Mouse (Mus musculus): ENCODE results near the gene Klhdc8a. TPM values are rescaled to one million over a fixed set of nuclear protein-coding genes. Genes with fewer than 3 reads are reported as not detected.

Gene Klhdc8a
- polyA plus RNA-seq, 2 experiments from 2014 or later, result 0.07 TPM; not detected in 1

GRCm38 (mm10) chr1:132317894-132318863 lies 19.8 kb downstream of the Klhdc8a start:
- no peak for ATAC-seq

- ATAC-seq, result no peak
Measured at GRCm38 (mm10) chr1:132319242-132319641, 20.8 kb downstream of the Klhdc8a start.

GRCm38 (mm10) chr1:132321821-132322580 lies 23.6 kb downstream of the Klhdc8a start:
- ATAC-seq, result no peak

GRCm38 (mm10) chr1:132322711-132323542 lies 24.5 kb downstream of the Klhdc8a start:
- ATAC-seq, result no peak

GRCm38 (mm10) chr1:132326777-132327176 lies 28.4 kb downstream of the Klhdc8a start:
- no peak for ATAC-seq

- ATAC-seq, result no peak
Measured at GRCm38 (mm10) chr1:132327477-132327876, 29.1 kb downstream of the Klhdc8a start.

GRCm38 (mm10) chr1:132328565-132328964 lies 30.1 kb downstream of the Klhdc8a start:
- ATAC-seq, result peak; percentile 23

GRCm38 (mm10) chr1:132329656-132330055 lies 31.2 kb downstream of the Klhdc8a start:
- ATAC-seq, result no peak

- ATAC-seq, result no peak
Measured at GRCm38 (mm10) chr1:132330397-132330796, 32.0 kb downstream of the Klhdc8a start.

- no peak for ATAC-seq
Measured at GRCm38 (mm10) chr1:132331283-132331682, 32.9 kb downstream of the Klhdc8a start.

- no peak for ATAC-seq
Measured at GRCm38 (mm10) chr1:132333201-132333600, 34.8 kb downstream of the Klhdc8a start.

- ATAC-seq, result no peak
Measured at GRCm38 (mm10) chr1:132333675-132334141, 35.3 kb downstream of the Klhdc8a start.

GRCm38 (mm10) chr1:132334178-132334801 lies 35.9 kb downstream of the Klhdc8a start:
- ATAC-seq, result no peak

- ATAC-seq, result no peak
Measured at GRCm38 (mm10) chr1:132335378-132335965, 37.0 kb downstream of the Klhdc8a start.

GRCm38 (mm10) chr1:132336921-132337320 lies 38.5 kb downstream of the Klhdc8a start:
- no peak for ATAC-seq

- no peak for ATAC-seq
Measured at GRCm38 (mm10) chr1:132338027-132338660, 39.7 kb downstream of the Klhdc8a start.

- ATAC-seq, result peak; percentile 98
Measured at GRCm38 (mm10) chr1:132341731-132342501, 43.5 kb downstream of the Klhdc8a start.

- no peak for ATAC-seq
Measured at GRCm38 (mm10) chr1:132342518-132342917, 44.1 kb downstream of the Klhdc8a start.

GRCm38 (mm10) chr1:132343191-132343590 lies 44.8 kb downstream of the Klhdc8a start:
- no peak for ATAC-seq

GRCm38 (mm10) chr1:132343656-132344055 lies 45.2 kb downstream of the Klhdc8a start:
- ATAC-seq, result no peak

Measured in CD4-positive, CD25-positive, alpha-beta regulatory T cell, adult 4 months (primary cell).